Mouse (Mus musculus): ENCODE measurements around the gene Pmpca. TPM values are rescaled to one million over a fixed set of nuclear protein-coding genes. Genes with fewer than 3 reads are reported as not detected.

Pmpca gene
- polyA plus RNA-seq, 1 experiment from 2014 or later, result 74.3 TPM

GRCm38 (mm10) chr2:26442843-26443242 lies 53.7 kb downstream of the Pmpca start:
- no peak overlapping the region for H3K4me2 ChIP-seq (ENCODE audit: low read length)

GRCm38 (mm10) chr2:26443876-26444275 lies 54.7 kb downstream of the Pmpca start:
- Histone ChIP-seq H3K4me1 (replicated peaks; ENCODE audit: insufficient read depth, low read length) (peaks cover 18% of the 10 kb centered on the region; the same call in 1 of the 2 replicates), H3K4me2 (ENCODE audit: low read length) (peak overlapping the region; percentile 72), H3K27ac (no peak overlapping the region), H3K4me3 (replicated peaks; ENCODE audit: low read depth, low read length) (peak overlapping the region; percentile 68), H3K36me3 (ENCODE audit: insufficient read depth, low read length) (peaks cover 25% of the 10 kb centered on the region), H3K9ac (ENCODE audit: low read depth, low read length) (peak overlapping the region; percentile 76), H3K27me3 (ENCODE audit: insufficient read depth, low read length) (no peaks in the 10 kb centered on the region), H3K9me3 (replicated peaks; ENCODE audit: low read length) (no peaks in the 10 kb centered on the region)
- no peak for TF ChIP-seq CTCF (IDR thresholded peaks at IDR 0.05; ENCODE audit: low read depth)
- 28% methylated on average over 3 of the region's 3 CpGs for WGBS
- no peak for ATAC-seq (replicated peaks; ENCODE audit: low FRiP score, low read depth)
- no peak for DNase-seq (ENCODE audit: low spot score)

More at GRCm38 (mm10) chr2:26442843-26443242, 53.7 kb downstream of the Pmpca start:
- Histone ChIP-seq H3K27ac (no peak overlapping the region), H3K4me3 (replicated peaks; ENCODE audit: low read depth, low read length) (no peak overlapping the region), H3K4me1 (replicated peaks; ENCODE audit: insufficient read depth, low read length) (peaks cover 18% of the 10 kb centered on the region; the same call in 1 of the 2 replicates), H3K36me3 (ENCODE audit: insufficient read depth, low read length) (peaks cover 35% of the 10 kb centered on the region), H3K9ac (ENCODE audit: low read depth, low read length) (no peak overlapping the region), H3K9me3 (replicated peaks; ENCODE audit: low read length) (no peaks in the 10 kb centered on the region), H3K27me3 (ENCODE audit: insufficient read depth, low read length) (no peaks in the 10 kb centered on the region)
- no peak for TF ChIP-seq CTCF (IDR thresholded peaks at IDR 0.05; ENCODE audit: low read depth)
- WGBS, result 79% methylated on average over 1 of the region's 1 CpGs
- DNase-seq (ENCODE audit: low spot score) (no peak), ATAC-seq (replicated peaks; ENCODE audit: low FRiP score, low read depth) (no peak)

- Histone ChIP-seq H3K27me3 (ENCODE audit: insufficient read depth, low read length) (no peaks in the 10 kb centered on the region), H3K4me2 (ENCODE audit: low read length) (peak overlapping the region; percentile 72), H3K27ac (peak overlapping the region; percentile 82), H3K9ac (ENCODE audit: low read depth, low read length) (peak overlapping the region; percentile 76), H3K4me3 (replicated peaks; ENCODE audit: low read depth, low read length) (peak overlapping the region; percentile 68), H3K9me3 (replicated peaks; ENCODE audit: low read length) (no peaks in the 10 kb centered on the region), H3K4me1 (replicated peaks; ENCODE audit: insufficient read depth, low read length) (peaks cover 18% of the 10 kb centered on the region; the same call in 1 of the 2 replicates), H3K36me3 (ENCODE audit: insufficient read depth, low read length) (peaks cover 24% of the 10 kb centered on the region)
- DNase-seq (ENCODE audit: low spot score) (peak; percentile 15), ATAC-seq (replicated peaks; ENCODE audit: low FRiP score, low read depth) (no peak)
- 1% methylated on average over 15 of the region's 15 CpGs for WGBS
- TF ChIP-seq CTCF (IDR thresholded peaks at IDR 0.05; ENCODE audit: low read depth), result no peak
These were observed 55.2 kb downstream of the Pmpca start for GRCm38 (mm10) chr2:26444368-26444767.

GRCm38 (mm10) chr2:26444946-26445665 lies 56.0 kb downstream of the Pmpca start, which contains the start of gene Sec16a:
TSS of gene Sec16a (minus strand) at chr2:26445216.
- H3K4me1 ChIP-seq (replicated peaks; ENCODE audit: insufficient read depth, low read length), result peaks cover 18% of the 10 kb centered on the region; the same call in 1 of the 2 replicates
- TF ChIP-seq CTCF (IDR thresholded peaks at IDR 0.05; ENCODE audit: low read depth), result 0 out of 2 replicates have a peak, but pooled peaks have one; percentile 8
- H3K4me3 ChIP-seq (replicated peaks; ENCODE audit: low read depth, low read length), result peak within 1 kb of the TSS; percentile 68
- no peaks in the 10 kb centered on the region for H3K9me3 ChIP-seq (replicated peaks; ENCODE audit: low read length)
- DNase-seq (ENCODE audit: low spot score) (peak; percentile 100), ATAC-seq (replicated peaks; ENCODE audit: low FRiP score, low read depth) (peak; percentile 90)
- peak within 1 kb of the TSS; percentile 93 for H3K27ac ChIP-seq
- H3K9ac ChIP-seq (ENCODE audit: low read depth, low read length), result peak within 1 kb of the TSS; percentile 76
- WGBS, result 0% methylated on average over 58 of the region's 61 CpGs
- peak within 1 kb of the TSS; percentile 82 for H3K4me2 ChIP-seq (ENCODE audit: low read length)
- peaks cover 17% of the 10 kb centered on the region for H3K36me3 ChIP-seq (ENCODE audit: insufficient read depth, low read length)
- H3K27me3 ChIP-seq (ENCODE audit: insufficient read depth, low read length), result no peaks in the 10 kb centered on the region

GRCm38 (mm10) chr2:26445666-26446445 lies 56.7 kb downstream of the Pmpca start:
- H3K27ac ChIP-seq, result peak overlapping the region; percentile 93
- H3K9me3 ChIP-seq (replicated peaks; ENCODE audit: low read length), result no peaks in the 10 kb centered on the region
- peak overlapping the region; percentile 82 for H3K4me2 ChIP-seq (ENCODE audit: low read length)
- H3K27me3 ChIP-seq (ENCODE audit: insufficient read depth, low read length), result no peaks in the 10 kb centered on the region
- peaks cover 9% of the 10 kb centered on the region for H3K36me3 ChIP-seq (ENCODE audit: insufficient read depth, low read length)
- ATAC-seq (replicated peaks; ENCODE audit: low FRiP score, low read depth) (peak; percentile 87), DNase-seq (ENCODE audit: low spot score) (peak; percentile 97)
- peak overlapping the region; percentile 67 for H3K9ac ChIP-seq (ENCODE audit: low read depth, low read length)
- peak overlapping the region; percentile 68 for H3K4me3 ChIP-seq (replicated peaks; ENCODE audit: low read depth, low read length)
- under 1% methylated on average over 44 of the region's 44 CpGs for WGBS
- H3K4me1 ChIP-seq (replicated peaks; ENCODE audit: insufficient read depth, low read length), result peaks cover 18% of the 10 kb centered on the region; the same call in 1 of the 2 replicates
- peak; percentile 41 for TF ChIP-seq CTCF (IDR thresholded peaks at IDR 0.05; ENCODE audit: low read depth)

- Histone ChIP-seq H3K27me3 (ENCODE audit: insufficient read depth, low read length) (no peaks in the 10 kb centered on the region), H3K27ac (peak overlapping the region; percentile 93), H3K4me1 (replicated peaks; ENCODE audit: insufficient read depth, low read length) (peaks cover 18% of the 10 kb centered on the region; the same call in 1 of the 2 replicates), H3K9ac (ENCODE audit: low read depth, low read length) (peak overlapping the region; percentile 67), H3K36me3 (ENCODE audit: insufficient read depth, low read length) (peaks cover 1% of the 10 kb centered on the region; the same call in 1 of the 2 replicates), H3K4me2 (ENCODE audit: low read length) (peak overlapping the region; percentile 82), H3K4me3 (replicated peaks; ENCODE audit: low read depth, low read length) (peak overlapping the region; percentile 68; the same call in 1 of the 2 replicates), H3K9me3 (replicated peaks; ENCODE audit: low read length) (no peaks in the 10 kb centered on the region)
- DNase-seq (ENCODE audit: low spot score) (no peak), ATAC-seq (replicated peaks; ENCODE audit: low FRiP score, low read depth) (no peak)
- TF ChIP-seq CTCF (IDR thresholded peaks at IDR 0.05; ENCODE audit: low read depth), result no peak
- 74% methylated on average over 4 of the region's 4 CpGs for WGBS
These were observed 57.5 kb downstream of the Pmpca start for GRCm38 (mm10) chr2:26446671-26447070.

Other genes starting within 250 kb of the Pmpca start
- not detected in 2 replicates for gene Lhx3, start 181.1 kb upstream of the Pmpca start, polyA plus RNA-seq (2015; fragmentation: Nextera tagmentation; extraction: Ambion mirVana)
- gene Qsox2, start 151.8 kb upstream of the Pmpca start, polyA plus RNA-seq (2015; fragmentation: Nextera tagmentation; extraction: Ambion mirVana), result 11.3 and 12.5 TPM in 2 replicates
- gene Ccdc187, start 94.8 kb upstream of the Pmpca start, polyA plus RNA-seq (2015; fragmentation: Nextera tagmentation; extraction: Ambion mirVana), result 0.04 TPM in 1 of 2 replicates, not detected in the other
- 21.3 and 23.1 TPM in 2 replicates for gene Gpsm1, start 73.8 kb upstream of the Pmpca start, polyA plus RNA-seq (2015; fragmentation: Nextera tagmentation; extraction: Ambion mirVana)
- gene Dnlz, start 37.2 kb upstream of the Pmpca start, polyA plus RNA-seq (2015; fragmentation: Nextera tagmentation; extraction: Ambion mirVana), result 24.2 and 25.8 TPM in 2 replicates
- 1.1 TPM in 2 replicates for gene Card9, start 28.4 kb upstream of the Pmpca start, polyA plus RNA-seq (2015; fragmentation: Nextera tagmentation; extraction: Ambion mirVana)
- 12.9 and 14.6 TPM in 2 replicates for gene Snapc4, start 8.7 kb upstream of the Pmpca start, polyA plus RNA-seq (2015; fragmentation: Nextera tagmentation; extraction: Ambion mirVana)
- gene Entr1, start within 50 bp of the Pmpca start, polyA plus RNA-seq (2015; fragmentation: Nextera tagmentation; extraction: Ambion mirVana), result 88.0 and 94.9 TPM in 2 replicates
- 18.6 and 18.9 TPM in 2 replicates for gene Inpp5e, start 19.9 kb downstream of the Pmpca start, polyA plus RNA-seq (2015; fragmentation: Nextera tagmentation; extraction: Ambion mirVana)
- 16.4 and 16.6 TPM in 2 replicates for gene Sec16a, start 55.9 kb downstream of the Pmpca start, polyA plus RNA-seq (2015; fragmentation: Nextera tagmentation; extraction: Ambion mirVana)
- 12.1 and 12.9 TPM in 2 replicates for gene Notch1, start 127.3 kb downstream of the Pmpca start, polyA plus RNA-seq (2015; fragmentation: Nextera tagmentation; extraction: Ambion mirVana)
- gene Egfl7, start 190.7 kb downstream of the Pmpca start, polyA plus RNA-seq (2015; fragmentation: Nextera tagmentation; extraction: Ambion mirVana), result 199 and 211 TPM in 2 replicates
- gene Gm20532, start 197.3 kb downstream of the Pmpca start, polyA plus RNA-seq (2015; fragmentation: Nextera tagmentation; extraction: Ambion mirVana), result not detected in 2 replicates
- gene Agpat2, start 215.1 kb downstream of the Pmpca start, polyA plus RNA-seq (2015; fragmentation: Nextera tagmentation; extraction: Ambion mirVana), result 53.8 and 57.1 TPM in 2 replicates
- gene Fam69b, start 239.1 kb downstream of the Pmpca start, polyA plus RNA-seq (2015; fragmentation: Nextera tagmentation; extraction: Ambion mirVana), result 27.3 and 29.5 TPM in 2 replicates

All from kidney, postnatal 0 days (tissue).